Mouse (Mus musculus): ENCODE results near the gene Tmem104. TPM values are rescaled to one million over a fixed set of nuclear protein-coding genes. Genes with fewer than 3 reads are reported as not detected.

The Tmem104 gene
- polyA plus RNA-seq, 1 experiment from 2014 or later, result 6.5 TPM

DNA sequence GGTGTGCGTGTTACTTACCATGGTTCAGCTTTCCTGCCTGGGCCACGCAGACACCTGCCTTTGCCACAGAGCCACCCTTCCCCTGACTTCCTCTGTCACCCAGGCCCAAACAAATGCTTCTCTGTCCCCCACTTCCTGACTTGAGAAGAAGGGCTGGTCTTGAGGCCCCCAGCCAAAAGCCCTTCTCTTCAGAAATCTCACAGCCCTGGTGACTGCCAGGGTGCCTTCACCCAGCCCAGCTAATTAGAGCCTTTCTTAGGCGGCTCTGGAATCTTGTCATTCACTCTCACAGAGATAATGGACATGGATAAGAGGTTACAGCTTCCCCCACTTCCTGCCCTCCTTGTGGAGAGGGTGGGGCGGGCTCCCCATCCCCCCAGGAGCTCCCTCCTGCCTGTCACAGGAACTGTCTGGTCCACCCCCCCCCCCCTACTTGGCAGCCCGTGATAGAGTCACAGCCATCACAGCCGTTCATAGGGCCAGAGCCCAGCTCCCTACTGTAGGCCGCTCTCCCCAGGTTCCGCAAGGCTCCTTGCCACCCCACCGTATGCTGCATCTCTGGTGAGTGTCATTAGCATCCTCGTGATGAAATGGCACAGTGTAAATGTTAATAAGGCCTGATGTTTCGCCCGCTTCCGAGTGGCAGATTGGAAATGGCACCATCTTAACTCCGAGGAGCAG is 39.7 kb downstream of the Tmem104 start:
- no peak overlapping the region for H3K9ac ChIP-seq (ENCODE audit: low read length)
- H3K27ac ChIP-seq (replicated peaks in 1 of 2; ENCODE audit: control insufficient read depth in 1 of 2, insufficient read depth in 1 of 2, low read depth in 2 of 2, low read length in 2 of 2), result peak overlapping the region in 1 of 2 experiments; percentile 56; a peak in 2 of 4 replicates

DNA sequence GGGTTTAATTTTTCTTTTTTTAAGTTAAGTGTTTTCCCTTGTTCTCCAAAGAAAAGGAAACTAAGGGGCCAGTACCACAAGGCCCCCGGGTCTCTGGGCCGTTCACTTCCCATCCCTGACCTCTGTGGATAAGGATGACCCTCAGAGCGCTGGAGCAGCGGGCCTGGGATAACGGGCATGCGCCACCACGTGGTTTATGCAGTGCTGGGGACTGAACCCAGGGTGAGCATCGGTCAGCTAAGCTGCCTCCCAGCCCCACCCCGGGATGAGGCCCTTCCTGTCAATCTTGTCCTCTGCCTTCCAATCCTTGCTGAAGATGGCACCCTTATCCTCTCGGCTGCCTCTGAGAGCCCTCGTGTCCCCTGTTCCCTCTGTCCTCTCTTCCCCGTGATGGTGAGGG is 40.4 kb downstream of the Tmem104 start:
- no peaks in the 10 kb centered on the region for H3K9me3 ChIP-seq (ENCODE audit: control insufficient read depth, low read length)
- H3K4me1 ChIP-seq (ENCODE audit: control insufficient read depth in 2 of 2, insufficient read depth in 2 of 2, low read length in 2 of 2), result peaks cover 61 to 73% of the 10 kb centered on the region in 2 experiments
- no peak overlapping the region for H3K4me3 ChIP-seq (ENCODE audit: control insufficient read depth in 1 of 2, insufficient read depth in 1 of 2, low read depth in 1 of 2, low read length in 2 of 2)
- no peak overlapping the region for H3K4me2 ChIP-seq (ENCODE audit: low read length)
- 0 out of 2 replicates have a peak, but pooled peaks cover 2% of the 10 kb centered on the region for H3K27me3 ChIP-seq (ENCODE audit: control insufficient read depth, insufficient read depth, low read length)
- H3K27ac ChIP-seq (replicated peaks in 1 of 2; ENCODE audit: control insufficient read depth in 1 of 2, insufficient read depth in 1 of 2, low read depth in 2 of 2, low read length in 2 of 2), result no peak overlapping the region
- H3K36me3 ChIP-seq (ENCODE audit: control insufficient read depth, insufficient read depth, low read length), result no peaks in the 10 kb centered on the region
- ATAC-seq (ENCODE audit: insufficient number of reproducible peaks, insufficient read depth, low FRiP score, low read depth), result no peak
- WGBS, result 31% methylated on average over 12 of the region's 12 CpGs
- no peak overlapping the region for H3K9ac ChIP-seq (ENCODE audit: low read length)

More for the DNA sequence above, 39.7 kb downstream of the Tmem104 start:
- H3K9me3 ChIP-seq (ENCODE audit: control insufficient read depth, low read length), result no peaks in the 10 kb centered on the region
- 0 out of 2 replicates have a peak overlapping the region, but pooled peaks have one; percentile 14 for H3K4me2 ChIP-seq (ENCODE audit: low read length)
- peaks cover 67 to 80% of the 10 kb centered on the region in 2 experiments for H3K4me1 ChIP-seq (ENCODE audit: control insufficient read depth in 2 of 2, insufficient read depth in 2 of 2, low read length in 2 of 2)
- no peaks in the 10 kb centered on the region for H3K27me3 ChIP-seq (ENCODE audit: control insufficient read depth, insufficient read depth, low read length)
- no peaks in the 10 kb centered on the region for H3K36me3 ChIP-seq (ENCODE audit: control insufficient read depth, insufficient read depth, low read length)
- 39% methylated on average over 14 of the region's 14 CpGs for WGBS
- H3K4me3 ChIP-seq (ENCODE audit: control insufficient read depth in 1 of 2, insufficient read depth in 1 of 2, low read depth in 1 of 2, low read length in 2 of 2), result no peak overlapping the region
- ATAC-seq (ENCODE audit: insufficient number of reproducible peaks, insufficient read depth, low FRiP score, low read depth), result peak; percentile 11; the same call in 1 of the 2 replicates

DNA sequence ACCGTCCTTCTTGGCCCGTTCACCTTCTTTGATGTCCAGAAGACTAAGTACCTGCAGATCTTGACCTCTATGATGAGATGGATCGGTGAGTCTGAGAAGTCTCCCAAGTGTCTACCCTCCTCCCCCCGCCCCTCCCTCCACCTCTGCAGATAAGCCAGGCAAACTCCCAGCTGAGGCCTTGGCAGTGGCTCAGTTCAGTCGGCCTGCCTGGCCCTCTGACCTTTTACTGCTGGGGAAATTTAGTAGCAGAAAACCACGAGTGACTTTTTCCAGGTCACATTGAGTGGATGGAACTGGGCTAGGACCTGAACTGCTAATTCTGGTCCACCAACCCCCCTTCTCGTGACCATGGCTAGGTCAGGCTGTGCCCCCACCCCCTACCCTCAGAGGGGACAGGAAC is 41.1 kb downstream of the Tmem104 start:
- WGBS, result 51% methylated on average over 7 of the region's 7 CpGs
- H3K4me1 ChIP-seq (ENCODE audit: control insufficient read depth in 2 of 2, insufficient read depth in 2 of 2, low read length in 2 of 2), result peaks cover 53 to 65% of the 10 kb centered on the region in 2 experiments
- H3K27ac ChIP-seq (replicated peaks in 1 of 2; ENCODE audit: control insufficient read depth in 1 of 2, insufficient read depth in 1 of 2, low read depth in 2 of 2, low read length in 2 of 2), result no peak overlapping the region
- H3K9ac ChIP-seq (ENCODE audit: low read length), result no peak overlapping the region
- H3K9me3 ChIP-seq (ENCODE audit: control insufficient read depth, low read length), result no peaks in the 10 kb centered on the region
- H3K27me3 ChIP-seq (ENCODE audit: control insufficient read depth, insufficient read depth, low read length), result 0 out of 2 replicates have a peak, but pooled peaks cover 2% of the 10 kb centered on the region
- no peaks in the 10 kb centered on the region for H3K36me3 ChIP-seq (ENCODE audit: control insufficient read depth, insufficient read depth, low read length)
- ATAC-seq (ENCODE audit: insufficient number of reproducible peaks, insufficient read depth, low FRiP score, low read depth), result no peak
- no peak overlapping the region for H3K4me3 ChIP-seq (ENCODE audit: control insufficient read depth in 1 of 2, insufficient read depth in 1 of 2, low read depth in 1 of 2, low read length in 2 of 2)
- H3K4me2 ChIP-seq (ENCODE audit: low read length), result no peak overlapping the region

DNA sequence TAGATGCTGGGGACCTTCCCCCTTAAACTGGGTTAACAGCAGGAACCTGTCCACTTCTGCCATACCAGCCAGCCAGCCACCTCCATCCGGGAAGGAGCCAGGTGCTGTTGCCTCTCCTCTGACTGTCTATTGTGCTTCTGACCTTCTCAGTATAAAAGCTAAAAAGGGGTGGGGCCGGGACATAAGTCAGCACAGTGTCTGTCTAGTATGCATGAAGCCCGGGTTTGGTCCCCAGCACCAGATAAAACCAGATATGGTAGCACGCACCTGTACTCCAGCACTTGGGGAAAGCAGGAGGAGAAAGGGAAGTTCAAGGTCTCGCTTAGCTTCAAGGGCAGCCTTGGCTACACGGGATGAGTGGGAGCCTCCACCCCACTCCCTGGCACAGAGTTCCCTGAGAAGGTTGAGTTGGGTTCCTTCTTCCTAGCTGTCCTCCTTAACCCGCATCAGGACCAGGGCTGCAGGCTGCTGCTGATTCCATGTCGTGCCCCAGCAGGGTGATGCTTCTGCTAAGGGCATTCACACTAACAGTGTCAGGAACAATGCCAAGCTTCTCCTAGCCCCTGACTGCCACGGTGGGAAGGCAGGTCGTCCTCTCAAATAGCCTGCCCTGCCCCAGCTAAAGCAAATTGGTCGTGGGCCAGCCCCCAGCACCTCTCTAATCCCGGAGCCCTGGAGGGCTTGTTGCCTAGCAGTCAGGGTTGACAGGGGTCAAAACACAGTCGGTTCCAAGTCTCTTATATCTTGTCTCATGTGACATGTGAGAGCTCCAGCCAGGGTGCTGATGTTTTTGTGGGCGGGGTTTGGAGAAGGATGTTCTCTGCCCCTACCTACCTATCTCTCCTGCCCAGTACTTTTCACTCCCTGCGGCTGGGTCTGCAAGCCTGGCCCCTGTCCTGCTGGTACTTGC is 42.0 kb downstream of the Tmem104 start:
- 43% methylated on average over 15 of the region's 15 CpGs for WGBS
- H3K4me3 ChIP-seq (ENCODE audit: control insufficient read depth in 1 of 2, insufficient read depth in 1 of 2, low read depth in 1 of 2, low read length in 2 of 2), result no peak overlapping the region
- ATAC-seq (ENCODE audit: insufficient number of reproducible peaks, insufficient read depth, low FRiP score, low read depth), result peak; percentile 10; the same call in 1 of the 2 replicates
- H3K27ac ChIP-seq (replicated peaks in 1 of 2; ENCODE audit: control insufficient read depth in 1 of 2, insufficient read depth in 1 of 2, low read depth in 2 of 2, low read length in 2 of 2), result 0 out of 4 replicates have a peak overlapping the region, but pooled peaks of 1 of the 2 experiments have one; percentile 8
- peaks cover 46 to 57% of the 10 kb centered on the region in 2 experiments for H3K4me1 ChIP-seq (ENCODE audit: control insufficient read depth in 2 of 2, insufficient read depth in 2 of 2, low read length in 2 of 2)
- H3K36me3 ChIP-seq (ENCODE audit: control insufficient read depth, insufficient read depth, low read length), result no peaks in the 10 kb centered on the region
- no peak overlapping the region for H3K9ac ChIP-seq (ENCODE audit: low read length)
- H3K9me3 ChIP-seq (ENCODE audit: control insufficient read depth, low read length), result no peaks in the 10 kb centered on the region
- H3K4me2 ChIP-seq (ENCODE audit: low read length), result no peak overlapping the region
- H3K27me3 ChIP-seq (ENCODE audit: control insufficient read depth, insufficient read depth, low read length), result 0 out of 2 replicates have a peak, but pooled peaks cover 2% of the 10 kb centered on the region

DNA sequence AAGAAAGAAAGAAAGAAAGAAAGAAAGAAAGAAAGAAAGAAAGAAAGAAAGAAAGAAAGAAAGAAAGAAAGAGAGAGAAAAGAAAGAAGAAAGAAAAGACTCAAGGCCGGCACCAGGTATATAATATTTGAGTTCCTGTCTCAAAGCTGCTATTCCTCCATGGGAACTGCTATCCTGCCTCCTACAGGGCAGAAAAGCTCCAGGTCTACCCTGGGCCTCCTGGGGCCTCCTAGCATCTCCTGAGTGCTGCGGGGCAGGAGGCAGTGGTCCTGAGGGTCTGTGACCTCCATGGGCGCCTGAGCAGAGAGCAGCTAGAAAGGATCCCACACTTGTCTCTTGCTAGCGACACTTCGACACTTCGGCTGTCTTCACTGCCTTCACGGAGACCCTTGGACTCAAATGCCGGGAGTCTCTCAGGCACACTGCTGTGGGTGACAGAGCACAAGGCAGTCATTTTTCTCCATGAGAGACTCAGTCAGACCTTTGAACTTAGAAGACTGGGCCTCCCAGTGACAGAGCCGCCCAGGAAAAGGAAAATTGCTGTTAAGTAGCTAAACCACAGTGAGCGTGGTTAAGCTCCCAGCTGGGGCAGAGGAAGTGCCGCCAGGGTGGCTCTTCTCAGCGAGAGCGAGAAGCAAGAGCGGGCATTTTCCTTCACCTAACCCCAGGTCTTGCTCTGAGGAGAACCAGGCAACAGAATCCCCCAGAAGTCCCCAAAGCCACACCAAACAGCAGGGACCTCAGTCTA is 44.1 kb downstream of the Tmem104 start:
- H3K9ac ChIP-seq (ENCODE audit: low read length), result no peak overlapping the region
- H3K36me3 ChIP-seq (ENCODE audit: control insufficient read depth, insufficient read depth, low read length), result no peaks in the 10 kb centered on the region
- H3K4me2 ChIP-seq (ENCODE audit: low read length), result no peak overlapping the region
- H3K27me3 ChIP-seq (ENCODE audit: control insufficient read depth, insufficient read depth, low read length), result 0 out of 2 replicates have a peak, but pooled peaks cover 7% of the 10 kb centered on the region
- H3K4me1 ChIP-seq (ENCODE audit: control insufficient read depth in 2 of 2, insufficient read depth in 2 of 2, low read length in 2 of 2), result peaks cover 41 to 50% of the 10 kb centered on the region in 2 experiments
- ATAC-seq (ENCODE audit: insufficient number of reproducible peaks, insufficient read depth, low FRiP score, low read depth), result no peak
- H3K9me3 ChIP-seq (ENCODE audit: control insufficient read depth, low read length), result no peaks in the 10 kb centered on the region
- no peak overlapping the region for H3K4me3 ChIP-seq (ENCODE audit: control insufficient read depth in 1 of 2, insufficient read depth in 1 of 2, low read depth in 1 of 2, low read length in 2 of 2)
- H3K27ac ChIP-seq (replicated peaks in 1 of 2; ENCODE audit: control insufficient read depth in 1 of 2, insufficient read depth in 1 of 2, low read depth in 2 of 2, low read length in 2 of 2), result no peak overlapping the region
- 69% methylated on average over 14 of the region's 14 CpGs for WGBS

DNA sequence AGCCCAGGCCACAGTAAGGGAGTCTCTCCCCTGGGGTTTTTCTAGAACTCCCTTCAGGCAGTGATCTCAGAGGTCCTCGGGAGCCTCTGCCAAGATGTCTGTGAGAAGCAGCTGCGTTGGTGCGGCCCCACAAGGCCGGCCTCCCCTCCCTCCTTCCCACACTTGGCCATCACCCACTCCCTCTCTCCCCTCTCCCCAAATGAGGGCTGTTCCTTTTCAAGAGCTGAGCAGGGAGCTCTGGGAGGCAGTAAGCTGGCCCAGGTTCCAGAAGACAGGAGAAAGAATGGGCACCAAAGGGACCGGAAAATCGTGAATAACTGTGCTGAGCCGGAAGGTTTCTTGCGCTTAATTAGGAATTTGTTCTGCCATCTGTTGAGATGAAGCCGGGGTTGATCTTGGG is 44.6 kb downstream of the Tmem104 start:
- H3K4me2 ChIP-seq (ENCODE audit: low read length), result no peak overlapping the region
- H3K9me3 ChIP-seq (ENCODE audit: control insufficient read depth, low read length), result no peaks in the 10 kb centered on the region
- H3K36me3 ChIP-seq (ENCODE audit: control insufficient read depth, insufficient read depth, low read length), result no peaks in the 10 kb centered on the region
- ATAC-seq (ENCODE audit: insufficient number of reproducible peaks, insufficient read depth, low FRiP score, low read depth), result no peak
- WGBS, result 71% methylated on average over 9 of the region's 9 CpGs
- H3K9ac ChIP-seq (ENCODE audit: low read length), result no peak overlapping the region
- H3K4me1 ChIP-seq (ENCODE audit: control insufficient read depth in 2 of 2, insufficient read depth in 2 of 2, low read length in 2 of 2), result peaks cover 38 to 46% of the 10 kb centered on the region in 2 experiments
- H3K27me3 ChIP-seq (ENCODE audit: control insufficient read depth, insufficient read depth, low read length), result 0 out of 2 replicates have a peak, but pooled peaks cover 7% of the 10 kb centered on the region
- H3K4me3 ChIP-seq (ENCODE audit: control insufficient read depth in 1 of 2, insufficient read depth in 1 of 2, low read depth in 1 of 2, low read length in 2 of 2), result no peak overlapping the region
- H3K27ac ChIP-seq (replicated peaks in 1 of 2; ENCODE audit: control insufficient read depth in 1 of 2, insufficient read depth in 1 of 2, low read depth in 2 of 2, low read length in 2 of 2), result no peak overlapping the region

DNA sequence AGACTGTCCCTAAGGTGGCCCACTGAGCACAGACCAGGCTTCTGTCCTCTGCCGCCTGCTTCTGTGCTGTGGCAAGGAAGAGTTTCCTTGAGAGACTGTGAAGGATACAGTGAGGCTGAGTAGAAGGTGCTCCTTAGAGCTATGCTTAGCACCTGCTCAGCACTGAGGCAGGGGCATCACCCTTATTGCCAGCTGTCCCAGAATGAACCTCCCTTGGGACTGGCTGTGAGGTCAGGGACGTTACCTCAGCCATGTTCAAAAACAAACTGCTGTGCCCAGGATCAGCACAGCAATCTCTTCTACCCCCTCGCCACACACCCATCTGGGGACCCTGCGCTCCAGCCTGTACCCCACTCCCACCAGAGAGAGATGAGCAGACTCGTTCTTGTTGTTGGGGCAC is 45.6 kb downstream of the Tmem104 start:
- peaks cover 30 to 36% of the 10 kb centered on the region in 2 experiments for H3K4me1 ChIP-seq (ENCODE audit: control insufficient read depth in 2 of 2, insufficient read depth in 2 of 2, low read length in 2 of 2)
- 0 out of 2 replicates have a peak, but pooled peaks cover 7% of the 10 kb centered on the region for H3K27me3 ChIP-seq (ENCODE audit: control insufficient read depth, insufficient read depth, low read length)
- 82% methylated on average over 5 of the region's 5 CpGs for WGBS
- no peak overlapping the region for H3K27ac ChIP-seq (replicated peaks in 1 of 2; ENCODE audit: control insufficient read depth in 1 of 2, insufficient read depth in 1 of 2, low read depth in 2 of 2, low read length in 2 of 2)
- no peak overlapping the region for H3K4me2 ChIP-seq (ENCODE audit: low read length)
- no peak overlapping the region for H3K9ac ChIP-seq (ENCODE audit: low read length)
- H3K36me3 ChIP-seq (ENCODE audit: control insufficient read depth, insufficient read depth, low read length), result no peaks in the 10 kb centered on the region
- no peak overlapping the region for H3K4me3 ChIP-seq (ENCODE audit: control insufficient read depth in 1 of 2, insufficient read depth in 1 of 2, low read depth in 1 of 2, low read length in 2 of 2)
- no peak for ATAC-seq (ENCODE audit: insufficient number of reproducible peaks, insufficient read depth, low FRiP score, low read depth)
- no peaks in the 10 kb centered on the region for H3K9me3 ChIP-seq (ENCODE audit: control insufficient read depth, low read length)
